Mouse (Mus musculus): ENCODE results near the gene 4930524B15Rik. TPM values are rescaled to one million over a fixed set of nuclear protein-coding genes. Genes with fewer than 3 reads are reported as not detected.
A peak's percentile ranks its signal among the peaks of the same experiment; 100 is the strongest.

The 4930524B15Rik gene
- polyA plus RNA-seq, 1 experiment from 2014 or later = not detected

DNA sequence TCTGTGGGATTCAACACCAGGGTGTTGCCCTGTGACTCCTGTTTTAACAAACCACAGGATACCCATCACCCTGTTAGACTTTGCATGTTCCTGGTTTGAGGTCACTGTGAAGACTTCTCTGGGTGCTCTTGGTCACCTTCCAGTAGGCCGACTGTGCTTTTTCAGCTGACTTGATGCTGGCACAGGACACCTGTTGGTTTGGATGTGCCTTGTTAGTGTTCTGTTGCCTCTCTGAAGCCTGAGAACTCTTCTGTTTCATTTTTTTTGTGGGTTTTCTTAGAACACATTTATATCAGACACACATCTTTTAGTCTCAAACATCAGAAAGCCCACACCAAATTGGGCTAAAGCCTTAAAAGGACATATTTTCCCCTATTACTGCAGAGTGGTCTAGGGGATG, 48.2 kb downstream of the 4930524B15Rik start:
- Histone ChIP-seq H3K9me3 (replicated peaks) (no peaks in the 10 kb centered on the region), H3K27me3 (no peaks in the 10 kb centered on the region), H3K27ac (replicated peaks) (no peak overlapping the region), H3K4me1 (0 out of 2 replicates have a peak, but pooled peaks cover 11% of the 10 kb centered on the region), H3K4me3 (replicated peaks) (no peak overlapping the region), H3K4me2 (replicated peaks) (no peak overlapping the region), H3K36me3 (no peaks in the 10 kb centered on the region), H3K9ac (no peak overlapping the region)
- 83% methylated on average over 1 of the region's 1 CpGs for WGBS
- no peak for ATAC-seq (ENCODE audit: insufficient number of reproducible peaks, low FRiP score, low TSS enrichment, low read depth)

DNA sequence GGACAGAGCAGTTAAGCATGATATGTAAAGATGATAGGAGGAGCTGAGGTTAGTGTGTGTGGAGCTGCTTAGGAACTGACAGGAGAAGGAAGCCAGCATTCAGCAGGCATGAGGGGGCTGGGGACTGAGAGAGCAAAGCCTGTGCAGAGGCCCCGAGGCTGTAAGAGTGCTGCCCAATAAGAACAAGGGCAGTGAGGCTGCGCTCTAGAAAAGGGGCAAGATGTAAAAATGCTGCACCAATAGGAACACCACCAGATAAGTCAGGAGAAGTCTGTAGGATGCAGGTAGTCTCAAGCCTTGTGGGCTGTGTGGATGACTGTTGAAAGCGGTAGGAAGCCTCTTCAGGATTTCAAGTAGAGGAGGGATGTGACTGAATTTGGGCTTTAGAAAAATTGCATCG, 52.8 kb downstream of the 4930524B15Rik start:
- WGBS = 45% methylated on average over 4 of the region's 4 CpGs
- H3K4me3 ChIP-seq (replicated peaks) = no peak overlapping the region
- H3K27me3 ChIP-seq = no peaks in the 10 kb centered on the region
- H3K36me3 ChIP-seq = no peaks in the 10 kb centered on the region
- H3K27ac ChIP-seq (replicated peaks) = no peak overlapping the region
- H3K4me2 ChIP-seq (replicated peaks) = no peak overlapping the region
- H3K9me3 ChIP-seq (replicated peaks) = no peaks in the 10 kb centered on the region
- H3K4me1 ChIP-seq = peaks cover 11% of the 10 kb centered on the region; the same call in 1 of the 2 replicates
- no peak overlapping the region for H3K9ac ChIP-seq
- no peak for ATAC-seq (ENCODE audit: insufficient number of reproducible peaks, low FRiP score, low TSS enrichment, low read depth)

DNA sequence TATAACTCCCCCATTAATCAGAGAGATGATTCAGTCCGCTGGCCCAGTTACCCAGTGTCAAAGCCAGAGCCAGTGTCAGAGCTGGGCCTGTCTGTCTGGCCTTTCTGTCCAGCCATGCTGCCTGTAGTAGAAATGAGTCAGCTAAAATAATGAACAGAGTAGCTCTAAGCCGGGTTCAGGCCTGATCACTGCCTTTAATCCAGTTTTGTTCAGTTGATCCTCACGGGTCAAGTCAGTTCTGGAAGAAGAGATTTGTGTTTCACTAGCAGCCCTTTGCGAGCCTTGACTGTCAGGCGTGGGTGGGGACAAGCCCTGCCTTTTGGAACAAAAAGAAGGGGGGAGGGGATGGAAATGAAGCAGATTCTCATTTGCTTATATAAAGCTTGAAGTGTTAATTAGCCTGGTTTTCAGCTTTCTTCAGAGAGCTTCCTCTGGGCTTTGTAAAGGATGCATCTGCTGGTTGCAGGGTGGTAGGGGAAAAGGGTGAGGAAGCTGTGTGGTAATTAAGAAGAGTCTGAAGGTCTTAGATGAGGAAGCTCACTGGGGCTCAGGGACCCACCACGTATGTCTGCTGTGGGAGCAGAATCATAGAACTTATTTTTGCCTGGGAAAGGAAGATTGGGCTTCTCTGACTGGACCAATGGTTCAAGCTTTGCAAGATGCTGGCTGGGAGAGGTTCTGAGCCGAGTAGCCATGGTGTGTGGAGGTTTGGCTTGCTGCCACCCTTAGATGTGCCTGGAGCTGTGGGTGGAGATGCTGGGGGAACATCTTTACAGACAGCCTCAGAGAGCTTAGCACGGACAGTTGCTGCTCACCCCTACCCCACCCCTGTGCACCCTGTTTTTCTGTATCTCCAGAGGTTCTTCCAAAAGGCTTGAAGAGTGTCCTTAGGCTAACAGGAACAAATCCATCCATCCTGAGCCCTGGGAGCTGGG, 54.9 kb downstream of the 4930524B15Rik start:
- no peak overlapping the region for H3K9ac ChIP-seq
- ATAC-seq (ENCODE audit: insufficient number of reproducible peaks, low FRiP score, low TSS enrichment, low read depth) = 0 out of 2 replicates have a peak, but pooled peaks have one; percentile 43
- 34% methylated on average over 8 of the region's 8 CpGs for WGBS
- H3K4me3 ChIP-seq (replicated peaks) = no peak overlapping the region
- peaks cover 11% of the 10 kb centered on the region; the same call in 1 of the 2 replicates for H3K4me1 ChIP-seq
- H3K36me3 ChIP-seq = no peaks in the 10 kb centered on the region
- H3K9me3 ChIP-seq (replicated peaks) = no peaks in the 10 kb centered on the region
- no peak overlapping the region for H3K4me2 ChIP-seq (replicated peaks)
- no peaks in the 10 kb centered on the region for H3K27me3 ChIP-seq
- H3K27ac ChIP-seq (replicated peaks) = no peak overlapping the region

GRCm38 (mm10) chr11:32026634-32027033, 61.2 kb downstream of the 4930524B15Rik start:
- H3K4me3 ChIP-seq (replicated peaks) = no peak overlapping the region
- ATAC-seq (ENCODE audit: insufficient number of reproducible peaks, low FRiP score, low TSS enrichment, low read depth) = no peak
- WGBS = 53% methylated on average over 5 of the region's 5 CpGs

DNA sequence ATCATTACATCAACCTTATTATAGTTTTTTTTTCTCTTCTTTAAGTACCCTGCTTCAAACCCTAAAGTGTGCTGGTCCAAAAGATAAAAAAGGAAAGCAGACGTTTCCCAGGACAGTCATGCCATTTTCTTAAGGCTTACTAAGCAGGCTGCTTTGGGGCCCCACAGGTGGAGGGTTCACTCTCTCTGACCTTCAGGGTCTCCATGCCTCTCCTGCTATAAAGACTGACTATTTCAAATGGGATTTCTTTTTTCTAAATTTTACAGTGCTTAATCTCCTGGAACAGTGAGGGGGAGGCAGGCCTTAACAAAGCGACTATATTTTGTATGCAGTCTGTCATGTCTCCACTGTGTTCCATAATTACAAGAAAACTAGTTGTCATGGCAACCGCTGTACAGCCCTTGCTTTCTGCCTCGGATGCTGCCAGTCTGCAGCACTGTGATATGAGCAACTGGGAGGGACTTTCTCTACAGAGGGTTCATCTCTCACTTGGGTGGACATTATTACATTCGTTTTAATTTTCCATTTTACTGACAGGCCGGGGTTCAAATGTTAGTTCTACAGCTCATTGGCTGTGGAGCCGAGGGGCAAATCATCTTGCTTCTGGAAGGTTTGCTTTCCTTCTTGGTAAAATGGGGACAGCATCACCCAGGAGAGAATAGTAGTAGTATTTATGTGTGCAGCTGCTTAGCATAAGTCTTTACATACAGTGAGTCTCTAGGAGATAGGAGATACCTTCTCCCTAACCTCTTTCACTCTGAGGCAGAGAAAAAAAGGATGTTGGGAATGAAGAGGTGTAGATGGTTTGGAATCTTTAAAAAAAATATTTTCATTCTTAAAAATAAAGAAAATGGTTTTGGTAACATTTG, 62.3 kb downstream of the 4930524B15Rik start:
- H3K27ac ChIP-seq (replicated peaks) = no peak overlapping the region
- 59% methylated on average over 7 of the region's 7 CpGs for WGBS
- no peak for ATAC-seq (ENCODE audit: insufficient number of reproducible peaks, low FRiP score, low TSS enrichment, low read depth)
- H3K36me3 ChIP-seq = no peaks in the 10 kb centered on the region
- no peaks in the 10 kb centered on the region for H3K9me3 ChIP-seq (replicated peaks)
- no peak overlapping the region for H3K4me3 ChIP-seq (replicated peaks)
- no peak overlapping the region for H3K9ac ChIP-seq
- H3K4me1 ChIP-seq = 0 out of 2 replicates have a peak, but pooled peaks cover 5% of the 10 kb centered on the region
- no peak overlapping the region for H3K4me2 ChIP-seq (replicated peaks)
- H3K27me3 ChIP-seq = no peaks in the 10 kb centered on the region

More at GRCm38 (mm10) chr11:32026634-32027033, 61.2 kb downstream of the 4930524B15Rik start:
- no peak overlapping the region for H3K27ac ChIP-seq (replicated peaks)
- H3K9ac ChIP-seq = no peak overlapping the region
- H3K27me3 ChIP-seq = no peaks in the 10 kb centered on the region
- no peaks in the 10 kb centered on the region for H3K36me3 ChIP-seq
- 0 out of 2 replicates have a peak, but pooled peaks cover 5% of the 10 kb centered on the region for H3K4me1 ChIP-seq
- no peaks in the 10 kb centered on the region for H3K9me3 ChIP-seq (replicated peaks)
- H3K4me2 ChIP-seq (replicated peaks) = no peak overlapping the region

- no peaks in the 10 kb centered on the region for H3K36me3 ChIP-seq
- no peak overlapping the region for H3K4me3 ChIP-seq (replicated peaks)
- no peak for ATAC-seq (ENCODE audit: insufficient number of reproducible peaks, low FRiP score, low TSS enrichment, low read depth)
- H3K9ac ChIP-seq = no peak overlapping the region
- H3K4me1 ChIP-seq = 0 out of 2 replicates have a peak, but pooled peaks cover 5% of the 10 kb centered on the region
- no peaks in the 10 kb centered on the region for H3K27me3 ChIP-seq
- no peaks in the 10 kb centered on the region for H3K9me3 ChIP-seq (replicated peaks)
- 80% methylated on average over 3 of the region's 3 CpGs for WGBS
- H3K4me2 ChIP-seq (replicated peaks) = no peak overlapping the region
- H3K27ac ChIP-seq (replicated peaks) = no peak overlapping the region
Observed at GRCm38 (mm10) chr11:32028605-32029004, 63.2 kb downstream of the 4930524B15Rik start.

Other genes with a start within 250 kb of the 4930524B15Rik start
- 3.4 and 3.8 TPM in 2 replicates for gene Cpeb4, start 93.4 kb upstream of the 4930524B15Rik start, polyA plus RNA-seq (2015; fragmentation: Nextera tagmentation; extraction: Ambion mirVana)
- gene Nsg2, start 34.9 kb downstream of the 4930524B15Rik start, polyA plus RNA-seq (2015; fragmentation: Nextera tagmentation; extraction: Ambion mirVana) = 4.6 and 7.7 TPM in 2 replicates
- gene Il9r, start 234.7 kb downstream of the 4930524B15Rik start, polyA plus RNA-seq (2015; fragmentation: Nextera tagmentation; extraction: Ambion mirVana) = 0.08 and 0.13 TPM in 2 replicates
- 47.8 and 48.3 TPM in 2 replicates for gene Snrnp25, start 239.8 kb downstream of the 4930524B15Rik start, polyA plus RNA-seq (2015; fragmentation: Nextera tagmentation; extraction: Ambion mirVana)